Mouse (Mus musculus) brain, embryonic 18.5 days (tissue): Measurements from ENCODE around the gene Hrc.
A peak's percentile ranks its signal among the peaks of the same experiment; 100 is the strongest.

Source experiments
- DNase-seq: peaks from one replicate; pipeline ENCODE4 v3.0.0-alpha.2; 2012; ENCODE audit warnings: low read depth, low spot score

The Hrc gene

GRCm38 (mm10) chr7:45365742-45366651 is 30.9 kb downstream of the Hrc start:
- DNase-seq = no peak

- DNase-seq = no peak
Measured at GRCm38 (mm10) chr7:45366652-45367019, 31.5 kb downstream of the Hrc start, which contains the start of gene Ppfia3. Gene Ppfia3, minus strand, starts transcription at chr7:45367019.

DNA sequence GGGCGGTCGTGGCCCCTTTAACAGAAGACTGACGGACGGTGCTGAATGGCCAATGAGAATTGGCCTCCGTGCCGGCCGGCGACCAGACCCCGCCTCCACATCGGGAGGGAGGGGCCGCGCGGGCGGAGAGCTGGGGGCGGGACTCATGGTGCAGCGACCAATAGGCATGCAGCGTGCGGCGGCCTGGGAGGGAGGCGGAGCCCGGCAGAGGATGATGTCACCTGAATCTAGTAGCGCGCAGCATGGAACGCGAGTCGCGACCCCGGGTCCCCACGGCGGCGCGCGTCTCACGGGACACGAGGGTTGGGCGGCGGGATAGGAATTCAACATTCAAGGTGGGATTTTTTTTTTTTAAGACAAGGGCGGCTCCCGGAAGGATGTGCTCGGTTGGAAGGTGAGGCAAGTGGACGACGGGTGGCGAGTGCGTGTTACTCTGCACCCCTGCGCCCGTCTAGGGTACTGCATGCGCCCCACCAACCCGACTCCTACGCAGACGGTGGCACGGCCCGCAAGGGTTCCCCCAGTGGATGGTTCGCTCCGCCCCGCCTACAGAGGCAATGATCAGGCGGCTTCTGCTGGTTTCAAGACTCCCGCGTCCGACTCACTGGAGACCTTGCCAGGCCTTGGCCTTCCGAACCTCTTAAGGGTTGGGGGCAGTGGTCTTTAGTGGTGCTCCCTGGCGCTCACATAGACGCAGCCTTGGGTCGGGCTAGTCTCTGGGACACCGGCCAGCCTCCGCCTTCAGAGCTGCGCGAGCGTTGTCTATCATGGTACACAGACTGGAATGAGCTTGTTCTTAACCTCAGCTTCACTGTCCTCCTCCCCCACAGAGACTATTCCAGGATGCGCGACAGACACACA is 32.2 kb downstream of the Hrc start:
- peak; percentile 93 for DNase-seq

GRCm38 (mm10) chr7:45368178-45368577 is 33.1 kb downstream of the Hrc start:
- DNase-seq = no peak

DNA sequence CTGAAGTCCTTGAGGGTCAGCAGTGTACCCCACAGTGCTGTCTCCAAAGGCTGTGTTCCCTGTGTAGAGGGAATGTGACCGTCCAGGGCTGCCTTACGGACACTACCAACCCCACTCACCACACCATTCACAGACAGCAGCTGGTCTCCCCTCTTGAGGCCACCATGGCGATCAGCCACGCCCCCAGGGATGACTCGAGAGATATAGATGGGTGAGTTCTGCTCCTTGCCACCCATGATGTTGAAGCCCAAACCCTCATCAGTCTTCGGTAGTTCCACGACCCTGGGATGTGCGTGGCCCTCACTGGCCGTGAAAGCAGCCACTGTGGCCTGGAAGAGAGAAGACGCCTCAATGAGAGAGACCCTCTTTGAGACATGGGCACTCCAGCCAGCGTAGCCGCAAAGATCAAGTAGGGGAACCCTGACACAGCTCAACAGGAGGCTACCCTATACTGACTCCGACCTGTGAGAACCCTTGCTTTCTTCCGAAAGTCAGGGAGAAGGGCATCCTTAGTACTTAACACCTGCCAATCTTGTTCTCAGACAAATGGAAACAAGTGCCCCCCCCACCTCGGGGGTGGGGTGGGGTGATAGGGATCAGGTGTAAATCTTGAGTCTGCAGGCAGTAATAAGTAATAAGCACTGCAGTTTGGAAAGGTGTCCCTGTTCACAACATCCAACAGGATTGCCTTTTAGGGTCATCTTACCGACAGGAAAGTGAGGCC is 34.1 kb downstream of the Hrc start:
- DNase-seq = no peak

GRCm38 (mm10) chr7:45369836-45370474 is 34.9 kb downstream of the Hrc start:
- no peak for DNase-seq

GRCm38 (mm10) chr7:45370475-45371311 is 35.6 kb downstream of the Hrc start, which contains the start of gene Lin7b:
Gene Lin7b, minus strand, starts transcription at chr7:45370583.
- DNase-seq = no peak

- DNase-seq = no peak
Measured at GRCm38 (mm10) chr7:45372371-45372770, 37.3 kb downstream of the Hrc start.

GRCm38 (mm10) chr7:45374620-45375019 is 39.5 kb downstream of the Hrc start:
- DNase-seq = no peak

- no peak for DNase-seq
Measured at GRCm38 (mm10) chr7:45376057-45376456, 41.0 kb downstream of the Hrc start.

DNA sequence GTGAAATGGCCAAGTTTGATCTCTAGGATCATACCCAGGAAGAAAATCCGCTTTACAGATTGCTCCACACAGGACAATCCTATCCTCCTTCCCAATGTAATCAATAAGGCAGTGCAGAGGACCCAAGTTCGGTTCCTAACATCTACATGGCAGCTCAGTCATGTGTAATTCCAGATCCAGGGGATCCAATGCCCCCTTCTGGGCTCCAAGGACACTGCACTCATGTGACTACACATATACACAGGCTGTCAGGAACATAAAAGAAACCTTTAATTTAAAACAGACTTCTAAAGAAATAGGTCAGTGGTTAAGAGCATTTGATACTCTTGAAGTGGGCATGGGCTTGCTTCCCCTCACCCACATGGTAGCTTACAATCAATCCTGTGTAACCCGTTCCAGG is 51.0 kb downstream of the Hrc start:
- no peak for DNase-seq
